8 mouse cellular contexts compared by ENCODE assay signal in genomic region chr9:63143641-63144501, GRCm38 (mm10). TPM values are rescaled to one million over a fixed set of nuclear protein-coding genes. Genes with fewer than 3 reads are reported as not detected.
DNase-seq lines count a peak whose midpoint lies in the region; ATAC-seq and TF ChIP-seq lines count a peak whose summit lies in the region.
"Had no signal": no experiment of that assay in that cellular context is flagged by ENCODE, and none has a peak within 500 bp of the region (broad histone marks: within the 10 kb centered on the region; RNA-seq: fewer than 3 reads in every experiment).

No protein-coding gene starts in this region.

- H3K27me3 ChIP-seq in midbrain, embryonic 10.5 days (ENCODE audit: low read depth, poor library complexity, severe bottlenecking) = peaks cover 100% of the 10 kb centered on the region
- peaks cover 88% of the 10 kb centered on the region for H3K27me3 ChIP-seq in midbrain, postnatal 0 days (ENCODE audit: insufficient read depth, low read length)
- H3K27me3 ChIP-seq in forebrain, embryonic 12.5 days = peaks cover 100% of the 10 kb centered on the region
- peaks cover 100% of the 10 kb centered on the region for H3K27me3 ChIP-seq in intestine, postnatal 0 days (replicated peaks; ENCODE audit: control insufficient read depth, insufficient read depth, low read length)
- H3K27me3 ChIP-seq in stomach, embryonic 16.5 days (ENCODE audit: control insufficient read depth, insufficient read depth, low read length) = peaks cover 100% of the 10 kb centered on the region

- TF ChIP-seq CTCF in midbrain, postnatal 0 days (IDR thresholded peaks at IDR 0.05) = no peak
- no peak for TF ChIP-seq CTCF in intestine, postnatal 0 days (IDR thresholded peaks at IDR 0.05; ENCODE audit: low read depth)

- H3K36me3 ChIP-seq in midbrain, embryonic 10.5 days = no peaks in the 10 kb centered on the region
- no peaks in the 10 kb centered on the region; the same call in 1 of the 2 replicates for H3K36me3 ChIP-seq in midbrain, postnatal 0 days (ENCODE audit: insufficient read depth, low read length)
- no peaks in the 10 kb centered on the region for H3K36me3 ChIP-seq in forebrain, embryonic 12.5 days (replicated peaks)
- no peaks in the 10 kb centered on the region for H3K36me3 ChIP-seq in intestine, postnatal 0 days (ENCODE audit: control insufficient read depth, insufficient read depth)
- H3K36me3 ChIP-seq in stomach, embryonic 16.5 days (ENCODE audit: control insufficient read depth, insufficient read depth, low read length) = no peaks in the 10 kb centered on the region

- ATAC-seq in midbrain, postnatal 0 days (ENCODE audit: low FRiP score) = no peak
- ATAC-seq in forebrain, embryonic 12.5 days (ENCODE audit: low FRiP score) = no peak
- ATAC-seq in intestine, postnatal 0 days = no peak
- ATAC-seq in stomach, embryonic 16.5 days (ENCODE audit: insufficient read depth, low FRiP score) = no peak
- ATAC-seq in erythroid progenitor cell, adult 5-6 weeks (replicated peaks; ENCODE audit: low FRiP score, poor library complexity, severe bottlenecking) = no peak

- no peak overlapping the region for H3K27ac ChIP-seq in midbrain, embryonic 10.5 days (replicated peaks)
- no peak overlapping the region for H3K27ac ChIP-seq in midbrain, postnatal 0 days (ENCODE audit: low read depth, low read length)
- no peak overlapping the region for H3K27ac ChIP-seq in forebrain, embryonic 12.5 days
- no peak overlapping the region for H3K27ac ChIP-seq in intestine, postnatal 0 days (ENCODE audit: low read depth, low read length)
- H3K27ac ChIP-seq in stomach, embryonic 16.5 days (ENCODE audit: low read length) = no peak overlapping the region

- H3K4me2 ChIP-seq in midbrain, postnatal 0 days (ENCODE audit: low read depth, low read length, poor library complexity, severe bottlenecking) = no peak overlapping the region
- peak overlapping the region; percentile 26 for H3K4me2 ChIP-seq in forebrain, embryonic 12.5 days
- H3K4me2 ChIP-seq in intestine, postnatal 0 days (replicated peaks; ENCODE audit: low read depth) = peak overlapping the region; percentile 48
- no peak overlapping the region for H3K4me2 ChIP-seq in stomach, embryonic 16.5 days (ENCODE audit: low read depth, low read length)

- under 1% methylated on average over 47 of the region's 47 CpGs for whole genome bisulfite sequencing in midbrain, embryonic 10.5 days
- under 1% methylated on average over 47 of the region's 47 CpGs for WGBS in midbrain, postnatal 0 days
- WGBS in forebrain, embryonic 12.5 days = under 1% methylated on average over 47 of the region's 47 CpGs
- 3% methylated on average over 47 of the region's 47 CpGs for WGBS in intestine, postnatal 0 days
- 2% methylated on average over 47 of the region's 47 CpGs for WGBS in stomach, embryonic 16.5 days

- H3K4me1 ChIP-seq in midbrain, embryonic 10.5 days = peaks cover 72% of the 10 kb centered on the region
- 0 out of 2 replicates have a peak, but pooled peaks cover under 1% of the 10 kb centered on the region for H3K4me1 ChIP-seq in midbrain, postnatal 0 days (ENCODE audit: insufficient read depth, low read length)
- peaks cover 57% of the 10 kb centered on the region for H3K4me1 ChIP-seq in forebrain, embryonic 12.5 days
- no peaks in the 10 kb centered on the region; the same call in 1 of the 2 replicates for H3K4me1 ChIP-seq in intestine, postnatal 0 days (replicated peaks; ENCODE audit: control insufficient read depth, insufficient read depth, low read length)
- H3K4me1 ChIP-seq in stomach, embryonic 16.5 days (ENCODE audit: control insufficient read depth, insufficient read depth, low read length) = peaks cover 14% of the 10 kb centered on the region; the same call in 1 of the 2 replicates

- DNase-seq in midbrain, embryonic 10.5 days (ENCODE audit: low spot score) = peak; percentile 54
- DNase-seq in midbrain, postnatal 0 days (ENCODE audit: low spot score) = no peak
- no peak for DNase-seq in cerebellum, postnatal 36 days

- peak overlapping the region; percentile 32 for H3K4me3 ChIP-seq in midbrain, embryonic 10.5 days
- no peak overlapping the region for H3K4me3 ChIP-seq in midbrain, postnatal 0 days (ENCODE audit: low read depth, low read length)
- peak overlapping the region; percentile 26 for H3K4me3 ChIP-seq in forebrain, embryonic 12.5 days (replicated peaks)
- peak overlapping the region; percentile 34 for H3K4me3 ChIP-seq in intestine, postnatal 0 days (ENCODE audit: low read depth, low read length)
- H3K4me3 ChIP-seq in stomach, embryonic 16.5 days (replicated peaks; ENCODE audit: low read length) = peak overlapping the region; percentile 21; the same call in 1 of the 2 replicates

- no peaks in the 10 kb centered on the region for H3K9me3 ChIP-seq in midbrain, embryonic 10.5 days (replicated peaks)
- H3K9me3 ChIP-seq in midbrain, postnatal 0 days (ENCODE audit: low read length) = no peaks in the 10 kb centered on the region
- H3K9me3 ChIP-seq in forebrain, embryonic 12.5 days = no peaks in the 10 kb centered on the region; the same call in 1 of the 2 replicates
- no peaks in the 10 kb centered on the region for H3K9me3 ChIP-seq in intestine, postnatal 0 days (ENCODE audit: control insufficient read depth)
- no peaks in the 10 kb centered on the region for H3K9me3 ChIP-seq in stomach, embryonic 16.5 days (replicated peaks; ENCODE audit: control insufficient read depth, low read length)

- no peak overlapping the region for H3K9ac ChIP-seq in midbrain, postnatal 0 days (replicated peaks; ENCODE audit: low read length, poor library complexity, severe bottlenecking)
- 0 out of 2 replicates have a peak overlapping the region, but pooled peaks have one; percentile 22 for H3K9ac ChIP-seq in forebrain, embryonic 12.5 days
- no peak overlapping the region for H3K9ac ChIP-seq in intestine, postnatal 0 days (ENCODE audit: low read depth, low read length)
- no peak overlapping the region; the same call in 1 of the 2 replicates for H3K9ac ChIP-seq in stomach, embryonic 16.5 days (ENCODE audit: low read length)

RNA-seq across cellular contexts. Expression of gene Skor1, which starts 4.9 kb away (rescaled TPM):
- 0.12 TPM in 1 of 2 replicates, not detected in the other for polyA plus RNA-seq in midbrain, embryonic 10.5 days (2016; fragmentation: Nextera tagmentation; extraction: Ambion mirVana)
- total RNA-seq in midbrain, postnatal 0 days (2014; rRNA removed) = 1.2 and 5.5 TPM in 2 replicates
- 0.07 and 0.26 TPM in 2 replicates for polyA plus RNA-seq in midbrain, postnatal 0 days (2015; fragmentation: Nextera tagmentation; extraction: Ambion mirVana)
- polyA plus RNA-seq in forebrain, embryonic 12.5 days (2016; fragmentation: Nextera tagmentation; extraction: Ambion mirVana) = 0.61 and 0.88 TPM in 2 replicates
- polyA plus RNA-seq in intestine, postnatal 0 days (2015; fragmentation: Nextera tagmentation; extraction: Ambion mirVana) = not detected in 2 replicates
- polyA plus RNA-seq in stomach, embryonic 16.5 days (2015; fragmentation: Nextera tagmentation; extraction: Ambion mirVana) = not detected in 2 replicates
- not detected in 2 replicates for total RNA-seq in erythroid progenitor cell, adult 5-6 weeks (2015; ENCODE audit: low replicate concordance)
- not detected in 2 replicates for total RNA-seq in erythroid progenitor cell, adult 5-6 weeks (2017; ENCODE audit: low replicate concordance)
- polyA plus RNA-seq: large intestine, adult 2 months had no signal

Comparison
In these comparisons a context has a peak if more than half of its experiments do, and no peak if none do; other contexts are left out.
1. H3K4me2 ChIP-seq: peak in forebrain, embryonic 12.5 days (single experiment) and intestine, postnatal 0 days (single experiment); none in midbrain, postnatal 0 days (single experiment) and stomach, embryonic 16.5 days (single experiment).